Mouse (Mus musculus): ENCODE measurements around the gene Mtap. TPM values are rescaled to one million over a fixed set of nuclear protein-coding genes. Genes with fewer than 3 reads are reported as not detected.

Mtap gene
- total RNA-seq (2021), result 10 to 100 TPM; 12.4 to 14.8 TPM
- long read RNA-seq, experiment 1, transcript Mtap-201 (8 exons, 2,797 nt), result major isoform, 12 of 12 reads
- long read RNA-seq, experiment 1, partial matches to known transcripts, result 0 of 12 reads
- long read RNA-seq, experiment 1, other reads (novel, unspliced or antisense), result 0 of 12 reads
- long read RNA-seq, experiment 2, transcript Mtap-201 (8 exons, 2,797 nt), result major isoform, 14 of 15 reads
- long read RNA-seq, experiment 2, partial matches to known transcripts, result 1 of 15 reads
- long read RNA-seq, experiment 2, other reads (novel, unspliced or antisense), result 0 of 15 reads

DNA sequence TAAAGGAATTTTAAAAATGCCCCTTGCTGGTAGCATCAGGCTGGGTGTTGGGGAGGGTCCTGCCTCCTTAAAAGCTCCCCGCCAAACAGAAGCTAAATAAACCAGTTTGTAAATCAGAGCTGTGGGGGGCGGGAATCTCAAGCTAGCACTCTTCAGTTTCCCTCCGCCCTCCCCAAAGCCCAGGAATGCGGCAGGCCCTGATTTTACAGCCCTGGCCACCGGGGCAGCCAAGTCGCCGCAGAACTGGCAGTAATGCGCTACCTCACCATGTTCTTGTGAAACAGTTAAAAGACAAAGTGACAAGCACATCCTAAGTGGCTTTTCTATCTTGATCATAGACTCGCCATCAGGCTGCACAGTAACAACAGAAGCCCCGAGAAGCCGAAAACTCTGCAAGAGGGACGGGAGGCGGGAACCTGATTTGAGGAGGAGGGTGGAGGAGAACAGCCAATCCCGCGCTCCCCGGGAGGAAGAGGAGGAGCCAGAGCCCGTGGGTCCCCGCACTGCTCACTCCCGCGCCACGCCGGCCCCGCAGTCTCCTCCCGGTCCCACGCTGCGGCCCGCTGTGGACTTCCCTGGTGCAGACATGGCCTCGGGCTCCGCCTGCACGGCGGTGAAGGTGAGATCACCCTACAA, at the start of gene Mtap:
Gene Mtap (plus strand): TSS at position 217 of the 636 bp plus-strand sequence.
- peak; percentile 82 for DNase-seq
- intact Hi-C loops (cut with DNase I; ENCODE audit: low total_unique reads), result no loop called here

DNA sequence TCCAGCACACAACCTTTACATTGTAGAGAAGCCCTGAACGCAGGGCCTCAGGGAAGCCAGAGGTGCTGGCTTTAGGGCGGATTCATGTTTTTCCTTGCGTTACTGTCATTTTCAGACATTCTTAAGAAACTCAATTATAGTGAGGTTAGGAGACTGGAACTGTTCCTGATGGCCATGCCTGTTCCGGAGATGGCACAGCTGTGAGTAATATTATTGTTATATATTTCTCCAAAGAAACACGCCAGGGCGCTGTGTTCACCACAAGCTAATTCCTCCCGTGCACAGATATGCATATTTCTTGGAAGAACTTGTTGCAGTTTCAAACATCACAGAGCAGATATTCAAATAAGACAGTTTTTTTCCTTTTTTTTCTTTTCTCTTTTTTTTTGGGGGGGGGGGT, 47.8 kb upstream of the Mtap start:
- DNase-seq, result no peak
- intact Hi-C loops (cut with DNase I; ENCODE audit: low total_unique reads), result no loop called here

DNA sequence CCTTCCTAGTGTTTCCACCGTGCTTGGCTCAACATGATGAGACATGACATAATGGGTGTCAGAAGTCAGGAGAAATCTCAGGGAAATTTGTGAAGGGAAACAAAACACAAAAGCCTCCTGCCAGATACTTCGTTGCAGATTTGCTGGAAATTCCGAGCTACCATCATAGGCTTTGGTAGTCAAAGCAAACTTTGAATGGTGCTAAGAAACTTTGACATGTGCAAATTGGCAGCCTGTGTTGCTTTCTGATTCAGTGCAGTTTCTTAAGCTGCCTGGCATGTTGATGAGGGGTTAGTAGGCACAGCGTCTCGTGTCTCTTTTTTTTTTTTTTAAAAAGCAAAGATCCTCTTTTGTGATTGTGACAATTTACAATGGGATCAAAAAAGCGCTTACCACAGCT, 46.7 kb upstream of the Mtap start:
- no peak for DNase-seq
- intact Hi-C loops (cut with DNase I; ENCODE audit: low total_unique reads), result no loop called here

DNA sequence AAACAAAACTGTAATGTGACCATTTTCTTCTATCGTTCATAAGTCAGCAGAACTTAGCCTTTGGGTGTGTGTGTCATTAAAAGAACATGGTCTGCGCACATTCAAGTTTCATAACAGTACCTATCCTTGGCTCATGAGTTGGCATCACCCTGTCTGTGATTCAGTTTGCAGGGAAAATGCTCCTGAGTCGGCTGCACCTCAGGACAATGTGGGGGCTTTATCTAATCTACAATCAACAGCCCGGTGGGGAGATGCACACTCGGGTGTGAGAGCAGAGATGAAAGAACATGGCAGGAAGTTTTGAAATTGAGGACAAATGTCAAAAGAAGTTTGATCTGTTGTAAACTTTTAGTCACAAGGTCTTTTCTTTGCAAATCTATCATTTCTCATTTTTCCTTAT, 44.8 kb upstream of the Mtap start:
- DNase-seq, result no peak
- intact Hi-C loops (cut with DNase I; ENCODE audit: low total_unique reads), result no loop called here

DNA sequence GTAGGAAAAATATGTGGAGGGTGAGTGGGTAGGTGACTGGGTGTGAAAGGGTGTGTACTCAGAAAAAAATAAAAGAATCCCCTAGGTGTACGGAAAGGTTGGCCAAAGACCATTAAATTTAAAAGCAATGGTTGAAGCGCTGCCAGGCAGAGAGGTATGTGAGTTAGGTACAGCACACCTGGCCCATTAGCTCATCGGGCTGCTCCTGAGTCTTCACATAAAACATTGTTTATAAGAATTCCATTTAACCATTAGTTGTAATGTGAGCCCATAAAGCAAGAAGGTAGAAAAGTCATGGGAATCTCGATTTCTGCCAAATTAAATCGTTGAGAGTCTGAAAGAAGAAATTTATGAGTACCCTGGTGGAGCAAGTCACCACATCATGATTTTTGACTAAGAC, 42.1 kb upstream of the Mtap start:
- no peak for DNase-seq
- intact Hi-C loops (cut with DNase I; ENCODE audit: low total_unique reads), result no loop called here

DNA sequence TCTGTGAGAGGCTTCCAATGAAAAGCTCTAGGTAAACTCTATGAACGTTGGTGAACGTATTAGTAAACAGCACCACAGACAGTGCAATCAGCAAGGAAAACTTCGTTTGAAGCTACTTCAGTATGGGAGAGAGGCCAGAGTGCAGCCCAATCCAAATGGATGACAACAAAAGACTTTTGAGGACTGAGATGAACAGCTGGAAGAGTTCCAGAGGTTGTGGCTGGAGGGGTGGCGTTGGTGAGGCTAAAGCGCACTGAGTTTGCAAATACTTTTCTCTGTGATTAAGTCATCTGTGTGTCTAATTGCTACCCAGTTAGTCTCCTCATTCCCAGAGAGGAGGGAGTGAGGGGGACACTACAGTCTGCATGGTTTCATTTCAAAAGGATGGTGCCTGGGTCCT, 38.7 kb upstream of the Mtap start:
- DNase-seq, result no peak
- intact Hi-C loops (cut with DNase I; ENCODE audit: low total_unique reads), result no loop called here

DNA sequence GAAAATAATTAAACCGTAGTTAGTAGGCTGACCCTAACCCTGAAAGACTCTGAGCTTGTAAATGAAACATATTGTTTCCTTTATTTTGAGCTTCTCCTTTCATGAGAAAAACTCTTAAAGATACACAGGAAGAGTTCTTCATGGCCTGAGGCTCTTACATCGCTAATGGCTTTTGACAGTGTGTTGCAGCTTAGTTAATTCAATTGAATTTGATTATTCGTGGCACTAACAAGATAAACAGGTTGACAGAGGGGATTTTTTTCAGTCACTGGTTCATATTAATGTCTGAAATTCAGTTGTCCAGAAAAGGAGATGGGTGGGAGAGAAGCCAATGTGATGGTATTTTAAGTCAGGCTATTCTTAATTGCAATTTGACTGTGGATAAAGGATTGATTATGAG, 35.6 kb upstream of the Mtap start:
- intact Hi-C loops (cut with DNase I; ENCODE audit: low total_unique reads), result no loop called here
- no peak for DNase-seq

DNA sequence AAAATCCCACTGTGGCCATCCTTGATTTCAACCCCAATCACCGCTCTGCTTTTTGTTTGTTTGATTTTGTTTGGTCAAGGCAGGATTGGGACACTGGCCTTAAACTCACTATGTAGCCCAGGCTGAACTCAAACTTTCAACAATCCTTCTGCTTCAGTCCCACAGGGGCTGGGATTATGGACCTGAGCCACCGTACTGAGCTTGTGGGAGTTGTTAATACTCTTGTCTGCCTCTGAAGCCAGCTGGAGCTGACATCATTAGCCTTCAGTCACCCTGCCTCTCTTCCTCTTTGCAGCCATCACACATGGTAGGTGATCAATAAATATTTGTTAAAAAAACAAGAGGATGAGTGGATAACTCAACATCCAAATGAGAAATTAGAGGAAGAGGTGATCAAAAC, 34.6 kb upstream of the Mtap start:
- intact Hi-C loops (cut with DNase I; ENCODE audit: low total_unique reads), result no loop called here
- DNase-seq, result no peak

DNA sequence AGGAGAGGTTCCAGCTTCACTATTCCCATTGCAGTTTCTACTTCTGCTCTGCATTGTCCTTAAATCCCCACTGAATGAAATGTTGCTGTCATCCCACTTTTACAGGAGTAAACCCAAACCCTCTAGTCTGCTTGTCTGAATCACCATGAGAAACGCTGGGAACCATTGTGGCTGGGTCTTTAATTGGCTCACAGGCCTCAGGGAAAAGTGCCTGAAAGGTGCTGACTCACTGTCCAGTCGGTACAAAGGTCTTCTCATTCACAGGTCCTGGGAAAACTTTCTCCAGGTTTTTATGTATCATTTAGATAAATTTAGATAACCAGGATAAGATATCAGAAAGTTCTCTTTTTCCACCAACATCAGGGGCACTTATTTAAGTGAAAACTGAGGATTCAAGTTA, 31.4 kb upstream of the Mtap start:
- intact Hi-C loops (cut with DNase I; ENCODE audit: low total_unique reads), result no loop called here
- no peak for DNase-seq

DNA sequence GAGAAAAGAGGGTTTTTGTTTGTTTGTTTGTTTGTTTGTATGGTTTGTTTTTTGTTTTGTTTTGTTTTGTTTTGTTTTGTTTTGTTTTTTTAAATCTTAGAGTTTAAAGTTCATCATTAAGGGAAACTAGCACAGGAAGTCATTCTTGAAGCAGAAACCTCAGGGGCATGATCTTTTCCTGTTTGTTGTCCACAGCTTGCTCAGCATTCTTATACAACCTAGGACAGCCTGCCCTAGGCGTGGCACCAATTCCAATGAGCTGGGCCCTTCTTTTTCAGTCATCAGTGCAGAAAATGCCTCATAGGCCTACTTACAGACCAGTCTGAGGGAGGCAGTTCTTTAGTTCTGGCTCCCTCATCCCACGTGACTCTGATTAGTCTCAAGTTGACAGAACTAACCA, 30.4 kb upstream of the Mtap start:
- intact Hi-C loops (cut with DNase I; ENCODE audit: low total_unique reads), result no loop called here
- no peak for DNase-seq

DNA sequence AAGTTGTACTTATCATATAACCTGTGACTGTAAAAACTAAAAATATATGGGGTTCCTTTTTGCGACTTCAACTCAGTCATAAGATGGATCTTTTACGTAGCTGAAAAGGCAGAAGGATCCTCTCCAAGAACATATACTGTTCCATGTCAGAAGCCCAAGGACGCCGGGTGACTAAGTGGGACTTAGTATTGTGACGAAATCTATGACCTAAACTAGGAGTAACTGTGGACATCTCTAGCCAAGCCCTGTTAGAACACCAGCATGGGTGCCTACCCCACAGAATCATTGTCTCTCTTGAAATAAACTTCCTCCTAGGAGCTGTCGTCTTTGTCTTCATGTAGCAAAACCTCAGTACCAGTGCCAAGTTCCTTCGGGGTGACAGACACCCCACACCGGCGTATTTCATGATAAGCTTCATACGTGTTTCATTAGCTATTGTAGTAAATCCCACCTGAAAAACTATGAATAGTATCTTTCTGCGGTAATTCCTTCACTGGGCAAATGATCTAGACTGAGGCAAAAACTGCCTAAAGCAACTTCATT, 24.7 kb upstream of the Mtap start:
- no peak for DNase-seq
- intact Hi-C loops (cut with DNase I; ENCODE audit: low total_unique reads), result no loop called here

DNA sequence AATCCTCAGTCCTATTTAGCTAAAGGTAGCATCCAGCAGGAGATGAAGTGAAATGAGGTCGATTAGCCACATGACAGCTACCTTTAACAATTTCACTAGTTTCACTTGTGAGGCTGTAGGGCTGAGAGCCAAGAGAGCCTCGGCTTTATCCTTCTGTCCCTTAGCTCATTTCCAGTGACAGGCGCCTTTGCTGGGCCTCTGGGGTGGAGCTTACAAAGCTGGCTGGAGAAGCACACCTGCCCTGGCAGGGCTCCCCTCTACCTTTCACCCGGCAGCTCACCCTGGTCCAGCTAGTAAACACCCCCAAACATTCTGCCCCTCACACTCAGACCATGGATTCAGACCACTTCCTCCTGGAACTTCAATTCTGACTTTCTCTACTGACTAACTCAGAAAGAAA, 24.1 kb upstream of the Mtap start:
- no peak for DNase-seq
- intact Hi-C loops (cut with DNase I; ENCODE audit: low total_unique reads), result no loop called here

DNA sequence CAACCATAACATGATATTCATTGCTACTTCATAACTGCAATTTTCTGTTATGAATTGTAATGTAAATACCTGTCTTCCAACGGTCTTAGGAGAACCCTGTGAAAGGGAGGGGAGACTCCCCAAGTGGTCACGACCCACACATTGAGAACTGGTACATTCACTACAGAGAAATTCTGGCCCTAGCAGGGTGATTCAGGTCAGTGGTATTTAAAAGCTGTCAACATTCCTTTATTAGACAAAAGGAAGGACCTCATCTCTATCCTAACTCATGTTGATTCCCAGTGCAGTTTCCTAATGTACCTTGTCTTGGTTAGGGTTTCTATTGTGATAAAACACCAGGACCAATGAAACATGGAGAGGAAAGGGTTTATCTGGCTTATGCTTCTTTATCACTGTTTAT, 20.9 kb upstream of the Mtap start:
- intact Hi-C loops (cut with DNase I; ENCODE audit: low total_unique reads), result no loop called here
- DNase-seq, result no peak

DNA sequence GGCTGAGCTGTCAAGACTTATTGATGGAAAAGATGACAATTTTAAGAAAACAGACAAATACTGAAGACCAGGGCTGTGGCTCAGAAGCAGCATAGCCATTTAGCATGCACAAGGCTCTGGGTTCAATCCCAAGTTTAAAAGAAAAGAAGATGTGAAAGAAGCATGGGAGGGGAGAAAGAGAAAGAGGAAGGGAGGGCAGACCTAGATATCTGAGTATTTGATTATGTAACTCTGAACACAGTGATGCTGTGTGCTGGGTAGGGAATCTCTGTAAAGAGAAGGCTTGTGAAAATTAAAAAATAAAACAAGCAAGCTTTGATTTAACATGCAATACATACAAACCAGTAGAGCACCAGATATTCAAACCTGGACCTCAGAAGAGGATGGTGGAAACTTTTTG, 17.0 kb upstream of the Mtap start:
- no peak for DNase-seq
- intact Hi-C loops (cut with DNase I; ENCODE audit: low total_unique reads), result no loop called here

DNA sequence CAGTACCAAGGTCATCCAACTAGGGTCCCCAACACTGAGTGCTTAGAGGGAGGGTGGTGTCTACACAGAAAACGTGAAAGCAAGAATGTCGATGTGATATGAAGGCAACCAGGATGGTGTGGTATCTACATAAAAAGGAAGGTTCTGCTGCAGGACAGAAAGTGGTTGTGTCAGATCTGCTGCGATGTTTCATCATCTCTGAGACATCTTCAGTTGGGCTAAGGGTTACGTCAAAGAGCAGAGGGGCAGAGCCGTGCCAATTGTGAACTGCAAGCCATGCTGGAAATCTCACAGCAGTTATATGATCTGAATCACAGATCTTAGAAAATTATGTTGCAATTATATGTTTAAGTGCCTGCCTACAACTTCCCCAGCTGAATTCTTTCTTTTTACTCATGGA, 16.6 kb upstream of the Mtap start:
- intact Hi-C loops (cut with DNase I; ENCODE audit: low total_unique reads), result no loop called here
- no peak for DNase-seq

DNA sequence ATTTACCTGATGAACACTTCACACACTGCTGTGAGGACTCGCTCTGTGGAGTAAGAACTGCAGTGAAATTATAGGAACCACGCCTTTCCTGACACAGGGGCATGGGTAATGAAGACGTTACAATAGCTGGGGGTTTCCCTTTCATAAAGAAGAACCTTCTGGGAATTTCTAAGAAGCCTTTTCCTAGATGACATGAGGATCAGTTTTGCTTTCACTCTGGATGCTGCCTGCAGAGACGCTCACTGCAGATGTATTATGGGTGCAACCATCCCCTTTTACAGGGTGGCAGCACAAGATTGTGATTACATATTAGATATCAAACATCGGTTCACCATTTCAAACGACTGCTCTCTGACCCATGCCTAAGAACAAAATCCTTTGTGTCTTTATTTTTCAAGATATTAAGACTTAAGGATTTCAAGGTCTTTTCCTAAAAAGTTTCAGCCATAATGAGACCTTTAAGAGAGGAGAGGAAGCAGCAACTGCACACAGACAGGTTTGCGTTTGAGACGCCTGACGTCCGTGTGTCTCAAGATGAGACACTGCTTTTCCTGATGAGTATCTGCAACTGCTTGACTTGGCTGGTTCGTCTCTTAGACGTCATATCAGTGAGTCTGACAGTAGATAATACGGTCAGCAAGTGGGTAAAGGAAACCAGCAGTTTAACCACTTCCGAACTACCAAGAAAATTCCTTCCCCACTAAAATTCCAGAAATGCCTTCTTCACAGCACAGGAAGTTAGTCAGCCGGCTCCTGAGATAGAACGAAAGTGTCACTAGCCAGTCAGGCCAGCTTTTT, 13.3 kb upstream of the Mtap start:
- intact Hi-C loops (cut with DNase I; ENCODE audit: low total_unique reads), result no loop called here
- no peak for DNase-seq

DNA sequence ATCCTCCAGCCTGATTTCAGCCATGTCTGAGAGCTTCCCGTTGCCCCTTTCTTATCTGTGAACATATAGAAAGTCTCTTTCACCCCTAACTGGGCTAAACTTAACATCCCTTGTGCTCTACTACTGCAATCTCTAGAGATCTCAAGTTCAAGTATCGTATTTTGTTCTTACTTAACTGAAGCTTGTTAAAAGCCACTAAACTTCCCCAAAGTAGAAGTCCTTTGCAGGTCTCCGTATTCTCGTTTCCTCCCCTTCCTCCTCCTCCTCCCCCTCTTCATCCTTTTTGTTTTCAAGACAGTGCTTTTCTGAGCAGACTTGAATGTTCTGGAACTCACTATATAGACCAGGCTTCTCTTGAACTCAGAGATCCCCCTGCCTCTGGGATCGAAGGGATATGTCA, 9.2 kb upstream of the Mtap start:
- intact Hi-C loops (cut with DNase I; ENCODE audit: low total_unique reads), result loop anchor here (2.0 kb wide), 1 partner anchor 255 kb away; no protein-coding TSS in a partner anchor
- DNase-seq, result no peak

DNA sequence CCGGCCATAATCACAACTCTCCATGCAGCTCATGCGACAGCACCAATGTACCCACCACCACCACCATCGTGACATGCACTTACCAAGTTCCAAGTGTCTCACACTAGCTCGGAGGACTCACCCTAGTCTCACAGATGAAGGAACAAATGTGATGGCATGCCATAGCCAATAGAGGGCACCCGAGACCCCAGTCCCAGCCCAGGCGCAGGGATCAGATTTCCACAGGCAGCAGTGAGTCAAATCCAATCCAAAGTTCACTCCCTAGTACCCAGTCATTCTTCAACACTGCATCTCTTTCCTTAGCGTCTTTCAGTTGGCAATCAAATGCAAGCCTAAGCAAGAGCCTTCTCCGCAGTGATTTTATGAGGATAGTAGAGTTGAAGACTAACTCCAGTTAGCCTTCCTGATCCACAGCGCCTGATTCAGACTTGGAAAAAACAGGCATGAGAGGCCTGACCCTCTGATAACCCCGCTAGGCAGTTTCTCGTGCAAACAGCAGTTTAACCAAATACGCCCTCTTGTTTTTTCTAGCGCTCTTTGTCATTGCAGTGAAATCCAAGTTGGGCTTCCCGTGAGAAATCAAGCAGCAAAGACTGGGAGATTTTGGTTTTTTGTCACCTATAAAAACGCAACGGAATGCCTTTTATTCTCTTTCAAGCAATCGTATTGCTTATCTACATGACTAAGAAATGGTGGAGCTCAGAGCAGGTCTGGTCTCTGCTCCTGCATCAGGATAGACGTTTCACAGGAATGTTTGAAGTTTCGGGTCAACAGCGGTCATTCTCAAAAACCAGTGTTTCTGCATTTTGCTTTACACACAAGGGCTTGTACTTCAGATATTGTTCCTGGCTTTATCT, 8.6 kb upstream of the Mtap start:
- peak; percentile 20 for DNase-seq
- intact Hi-C loops (cut with DNase I; ENCODE audit: low total_unique reads), result loop anchor here (2.0 kb wide), 1 partner anchor 256 kb away; no protein-coding TSS in a partner anchor

DNA sequence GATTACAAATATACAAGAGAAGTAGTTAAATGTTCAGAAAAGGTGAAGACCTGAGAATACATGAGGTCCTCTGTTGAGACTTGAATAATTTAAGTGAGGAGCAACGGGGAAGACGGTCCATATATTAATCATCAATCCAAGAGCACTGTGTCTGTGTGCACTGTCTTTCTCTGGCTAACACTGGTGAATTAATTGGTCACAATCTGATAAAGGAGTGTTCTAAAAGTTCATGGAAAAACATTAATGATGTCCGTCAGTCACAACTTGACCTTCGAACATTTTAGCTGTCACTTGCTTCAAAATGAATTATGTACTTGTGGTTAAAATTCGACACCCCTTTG, 8.0 kb upstream of the Mtap start:
- intact Hi-C loops (cut with DNase I; ENCODE audit: low total_unique reads), result loop anchor here (2.0 kb wide), 1 partner anchor 256 kb away; no protein-coding TSS in a partner anchor
- no peak for DNase-seq

Data from gastrocnemius, postnatal 14 days (tissue).